Mouse (Mus musculus) cerebellum, adult 2 months (tissue): ENCODE measurements around the gene Hamp2.

Source experiments
- CTCF ChIP-seq: fragments of 200-500 bp; IDR thresholded peaks from 2 replicates; pipeline ENCODE4 v1.5.1; 2011; ENCODE audit warnings: low read depth, mild to moderate bottlenecking, control low read depth, low read length, moderate library complexity, borderline replicate concordance; ENCODE audit not compliant: insufficient read depth
- POLR2A ChIP-seq: fragments of 200-500 bp; IDR thresholded peaks from 2 replicates; pipeline ENCODE4 v1.6.1; 2011; ENCODE audit warnings: low read length, control low read depth, borderline replicate concordance; ENCODE audit not compliant: insufficient read depth

- no peak for TF ChIP-seq POLR2A
- no peak for TF ChIP-seq CTCF
Observed at GRCm38 (mm10) chr7:30881367-30881766, 43.1 kb downstream of the Hamp2 start.
